Mouse (Mus musculus) C2C12 (cell line): ENCODE results near the gene Cercam. TPM values are rescaled to one million over a fixed set of nuclear protein-coding genes. Genes with fewer than 3 reads are reported as not detected.

Experiments
- H3K27me3 ChIP-seq: one replicate; pipeline ENCODE4 v1.6.1; 2011; ENCODE audit not compliant: control insufficient read depth, insufficient read depth, insufficient read length
- H3K36me3 ChIP-seq: one replicate; pipeline ENCODE4 v1.6.1; 2011; ENCODE audit not compliant: control insufficient read depth, insufficient read depth
- H3K4me3 ChIP-seq: one replicate; pipeline ENCODE4 v1.5.1; 2011; ENCODE audit warnings: mild to moderate bottlenecking, control low read depth; ENCODE audit not compliant: poor library complexity, insufficient read depth, severe bottlenecking
- H3K79me2 ChIP-seq: one replicate; pipeline ENCODE4 v1.6.1; 2011; ENCODE audit not compliant: control insufficient read depth, insufficient read depth
- H3K79me3 ChIP-seq: one replicate; pipeline ENCODE4 v1.6.1; 2011; ENCODE audit warnings: low read depth, control low read depth
- H3ac ChIP-seq: one replicate; pipeline ENCODE3; 2011; ENCODE audit warnings: low read depth; ENCODE audit not compliant: control insufficient read depth, insufficient read length
- CEBPB ChIP-seq: IDR thresholded peaks from one replicate; pipeline ENCODE4 v1.6.1; 2011; ENCODE audit warnings: low read depth, mild to moderate bottlenecking, control low read depth, moderate library complexity
- CTCF ChIP-seq: IDR thresholded peaks from one replicate; pipeline ENCODE4 v1.5.1; 2011; ENCODE audit not compliant: control insufficient read depth, insufficient read depth, insufficient read length
- FOSL1 ChIP-seq: IDR thresholded peaks from one replicate; pipeline ENCODE4 v1.8.0; 2011; ENCODE audit warnings: mild to moderate bottlenecking, low read length; ENCODE audit not compliant: poor library complexity, insufficient read depth, severe bottlenecking
- MAX ChIP-seq: IDR thresholded peaks from one replicate; pipeline ENCODE4 v1.6.1; 2011; ENCODE audit warnings: mild to moderate bottlenecking, control low read depth
- MYOD1 ChIP-seq: IDR thresholded peaks from one replicate; pipeline ENCODE4 v1.6.1; 2011; ENCODE audit warnings: low read depth; ENCODE audit not compliant: control insufficient read depth, insufficient read length
- MYOG ChIP-seq: IDR thresholded peaks from one replicate; pipeline ENCODE4 v1.6.1; 2011; ENCODE audit not compliant: control insufficient read depth, insufficient read length; ENCODE audit errors: extremely low read depth
- USF1 ChIP-seq: IDR thresholded peaks from one replicate; pipeline ENCODE4 v1.6.1; 2011; ENCODE audit warnings: low read depth, mild to moderate bottlenecking, control low read depth, moderate library complexity
- polyA plus RNA-seq: library from polyadenylated mRNA; unstranded; fragments of >200 nt; fragmentation: generic; extraction: Trizol; gene quantifications from one replicate; pipeline ENCODE4 v1.2.1, GENCODE M21; 2012; ENCODE audit warnings: missing spikeins

Cercam gene
- polyA plus RNA-seq, 1 experiment: 3.3 TPM

DNA sequence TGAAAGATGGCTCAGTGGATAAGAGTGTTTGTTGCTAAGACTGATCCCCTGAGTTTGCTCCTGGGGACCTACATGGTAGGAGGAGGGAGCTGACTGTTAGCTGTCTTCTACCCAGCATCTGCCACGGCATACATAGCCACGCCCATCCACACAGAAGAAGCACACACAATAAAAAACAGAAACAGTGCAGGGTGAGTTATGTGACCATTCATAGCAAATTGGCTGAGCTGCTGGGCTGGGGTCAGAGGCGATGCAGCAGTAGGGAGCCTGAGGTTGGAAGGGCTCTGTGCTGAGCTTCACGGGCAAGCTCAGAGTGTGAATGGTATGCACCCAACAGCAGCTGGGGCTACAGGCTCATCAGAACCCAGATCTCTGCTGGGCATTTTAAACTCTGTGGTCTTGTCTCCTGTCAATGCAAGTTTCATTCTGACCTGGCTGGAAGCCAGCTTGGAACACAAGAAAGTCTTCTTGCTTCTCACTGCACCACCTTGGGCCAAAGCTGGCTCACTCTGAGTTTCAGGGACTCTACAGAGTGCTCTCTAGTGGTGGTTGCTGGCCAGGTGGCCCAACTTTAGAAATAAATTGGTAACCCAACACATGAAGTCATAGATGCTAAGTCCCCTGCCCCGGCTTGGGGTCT lies 19.0 kb upstream of the Cercam start:
- H3K4me3 ChIP-seq: no peak overlapping the region
- H3K79me3 ChIP-seq: no peaks in the 10 kb centered on the region
- no peaks in the 10 kb centered on the region for H3K79me2 ChIP-seq
- H3ac ChIP-seq: no peak overlapping the region
- no peaks in the 10 kb centered on the region for H3K36me3 ChIP-seq
- no peaks in the 10 kb centered on the region for H3K27me3 ChIP-seq
- no peak for TF ChIP-seq MAX
- TF ChIP-seq MYOG: no peak
- TF ChIP-seq USF1: no peak
- TF ChIP-seq CEBPB: no peak
- TF ChIP-seq MYOD1: no peak
- no peak for TF ChIP-seq CTCF
- TF ChIP-seq FOSL1: no peak

DNA sequence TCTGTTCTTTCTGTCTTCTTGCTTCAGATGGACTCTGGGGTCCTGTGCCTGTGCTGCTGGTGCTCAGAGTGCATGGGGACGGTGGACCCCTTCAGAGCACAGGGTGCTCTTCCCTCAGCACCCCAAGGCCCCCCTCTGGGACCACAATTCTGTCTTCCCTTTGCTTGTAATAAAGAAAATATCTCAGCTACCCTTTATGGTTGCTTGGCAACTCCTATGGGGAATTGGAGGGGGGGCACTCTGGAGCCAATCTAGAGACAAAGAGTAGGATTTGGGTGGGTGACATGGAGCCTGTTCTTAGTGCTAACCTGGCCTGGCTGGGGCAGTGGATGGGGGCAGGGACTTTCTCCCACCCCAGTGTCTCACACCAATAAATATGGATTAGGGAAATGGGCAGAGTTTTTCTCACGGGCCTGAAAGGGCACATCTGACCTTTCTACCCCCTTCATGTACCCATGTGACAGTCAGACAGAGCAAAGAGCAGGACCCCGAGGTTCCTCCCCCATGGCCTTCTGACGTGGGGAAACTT lies 15.9 kb upstream of the Cercam start:
- Histone ChIP-seq H3K36me3 (no peaks in the 10 kb centered on the region), H3ac (no peak overlapping the region), H3K27me3 (no peaks in the 10 kb centered on the region), H3K79me2 (no peaks in the 10 kb centered on the region), H3K4me3 (no peak overlapping the region), H3K79me3 (no peaks in the 10 kb centered on the region)
- no peak for TF ChIP-seq MYOD1

DNA sequence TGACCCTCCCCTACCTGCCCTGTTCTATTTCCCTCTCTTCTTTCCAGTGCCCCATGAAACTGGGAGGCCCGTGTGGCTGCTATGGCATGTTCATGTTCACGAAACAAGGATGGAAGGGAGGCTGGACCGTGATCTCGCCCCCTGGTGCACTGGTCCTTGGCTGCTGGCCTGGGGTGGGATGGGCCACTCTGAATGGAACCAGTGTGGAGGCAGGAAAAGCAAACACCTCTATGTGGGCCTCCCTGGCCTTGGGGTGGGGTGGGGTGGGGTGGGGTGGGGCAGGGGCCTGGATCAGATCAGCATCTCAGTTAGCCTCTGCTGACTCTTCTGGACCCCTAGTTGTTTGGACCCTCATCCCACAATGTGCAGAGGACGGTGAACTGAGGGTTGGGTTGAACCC lies 15.2 kb upstream of the Cercam start:
- Histone ChIP-seq H3K27me3 (no peaks in the 10 kb centered on the region), H3ac (no peak overlapping the region), H3K36me3 (no peaks in the 10 kb centered on the region), H3K79me3 (no peaks in the 10 kb centered on the region), H3K79me2 (no peaks in the 10 kb centered on the region), H3K4me3 (no peak overlapping the region)
- TF ChIP-seq CTCF: no peak
- no peak for TF ChIP-seq FOSL1
- no peak for TF ChIP-seq USF1
- no peak for TF ChIP-seq MAX
- TF ChIP-seq MYOG: no peak
- no peak for TF ChIP-seq CEBPB
- TF ChIP-seq MYOD1: no peak

DNA sequence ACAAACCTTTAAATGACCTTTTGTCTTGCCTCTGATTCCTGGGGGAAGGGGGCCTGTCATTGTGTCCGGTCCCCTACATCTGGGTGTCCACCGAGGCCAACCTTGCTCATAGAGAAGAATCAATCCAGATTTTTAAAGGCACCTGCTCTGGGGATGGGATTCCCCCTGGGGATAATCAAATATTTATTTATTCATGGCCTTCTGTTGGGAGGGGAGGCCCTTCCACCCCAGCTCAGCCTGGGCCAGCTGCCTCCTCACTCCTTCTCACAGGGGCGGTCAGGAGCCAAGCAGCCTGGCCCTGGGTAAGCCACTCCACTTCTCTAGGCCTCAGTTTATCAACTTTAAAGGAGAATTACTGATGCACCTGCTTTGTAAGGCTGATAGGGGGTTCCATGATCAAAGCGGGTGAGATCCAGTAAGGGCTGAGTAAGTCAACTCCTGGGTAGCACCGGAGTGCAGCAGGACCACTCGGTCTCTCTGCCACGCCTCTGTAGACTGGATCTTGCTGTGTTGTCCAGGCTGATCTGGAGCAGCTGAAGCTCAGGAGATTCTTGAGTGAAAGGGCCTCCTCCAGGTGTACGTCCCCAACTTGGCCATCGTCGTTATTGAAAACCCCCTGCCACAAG lies 13.3 kb upstream of the Cercam start:
- TF ChIP-seq MAX (no peak), USF1 (no peak), CTCF (no peak)
- H3K79me2 ChIP-seq: no peaks in the 10 kb centered on the region
- H3ac ChIP-seq: no peak overlapping the region
- no peaks in the 10 kb centered on the region for H3K79me3 ChIP-seq
- H3K36me3 ChIP-seq: no peaks in the 10 kb centered on the region
- no peaks in the 10 kb centered on the region for H3K27me3 ChIP-seq
- H3K4me3 ChIP-seq: no peak overlapping the region

DNA sequence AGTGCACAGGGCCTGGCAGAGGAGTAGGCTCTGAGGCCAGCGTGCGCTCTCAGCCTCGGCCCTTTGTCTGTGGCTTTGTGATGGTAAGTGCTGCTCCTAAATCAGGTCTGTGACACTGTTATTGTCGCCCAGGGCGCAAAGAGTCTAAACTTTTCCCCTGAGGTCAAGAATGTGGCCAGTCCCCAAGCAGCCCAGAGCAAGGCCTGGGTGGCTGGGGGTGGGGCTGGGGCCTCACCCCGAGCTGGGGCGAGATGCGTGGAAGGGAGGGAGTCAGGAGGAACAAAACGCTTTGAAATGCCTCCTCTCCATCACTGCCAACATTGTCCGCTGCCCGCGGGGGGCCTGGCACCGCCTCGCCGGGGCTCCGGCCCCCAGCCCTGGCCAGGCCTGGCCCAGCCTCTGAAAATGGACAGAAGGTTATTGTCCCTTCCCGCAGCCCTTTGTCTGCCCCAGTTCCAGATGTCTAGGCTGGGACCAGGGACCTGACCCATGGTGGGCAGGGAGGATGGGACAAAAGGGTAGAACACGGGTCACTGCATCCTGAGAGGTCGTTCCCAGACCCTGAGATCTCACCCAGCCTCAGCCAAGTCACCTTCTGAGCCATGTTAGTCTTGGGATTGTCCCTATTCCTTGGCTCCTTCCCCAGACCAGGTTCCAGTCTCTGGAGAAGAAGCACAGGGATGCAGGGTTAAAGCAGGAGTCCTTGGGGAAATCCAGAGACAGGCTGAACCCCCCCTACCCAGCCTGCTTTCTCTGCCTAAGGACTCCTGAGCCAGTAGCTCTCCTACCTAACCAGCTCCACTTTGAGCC lies 12.3 kb upstream of the Cercam start:
- no peak overlapping the region for H3ac ChIP-seq
- TF ChIP-seq MYOG: no peak
- TF ChIP-seq MYOD1: no peak
- no peak for TF ChIP-seq FOSL1
- no peak for TF ChIP-seq CTCF
- TF ChIP-seq CEBPB: no peak
- no peak for TF ChIP-seq MAX
- no peak for TF ChIP-seq USF1
- H3K4me3 ChIP-seq: no peak overlapping the region
- H3K79me2 ChIP-seq: no peaks in the 10 kb centered on the region
- H3K79me3 ChIP-seq: no peaks in the 10 kb centered on the region
- no peaks in the 10 kb centered on the region for H3K27me3 ChIP-seq
- no peaks in the 10 kb centered on the region for H3K36me3 ChIP-seq

DNA sequence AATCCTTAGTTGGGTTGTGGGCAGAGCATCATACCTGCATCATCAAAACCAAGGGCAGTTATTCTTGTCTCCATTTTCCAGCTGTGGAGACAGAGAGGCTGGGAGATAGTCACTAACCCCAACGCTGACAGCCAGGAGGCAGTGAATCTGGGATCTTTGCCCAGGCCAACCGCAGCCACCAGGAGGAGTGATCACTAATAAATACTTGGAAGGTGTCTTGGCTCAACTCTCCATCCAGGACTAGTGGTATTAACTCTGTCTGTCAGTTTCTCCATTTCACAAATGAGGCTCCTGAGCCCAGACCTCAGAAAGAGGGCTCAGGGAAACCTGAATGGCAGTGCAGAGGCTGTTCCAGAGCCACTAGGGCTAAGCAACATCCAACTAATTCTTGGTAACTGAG lies 11.6 kb upstream of the Cercam start:
- Histone ChIP-seq H3ac (no peak overlapping the region), H3K4me3 (no peak overlapping the region), H3K27me3 (no peaks in the 10 kb centered on the region), H3K36me3 (no peaks in the 10 kb centered on the region), H3K79me2 (no peaks in the 10 kb centered on the region), H3K79me3 (no peaks in the 10 kb centered on the region)
- no peak for TF ChIP-seq MYOD1
- TF ChIP-seq MAX: no peak
- no peak for TF ChIP-seq CTCF
- no peak for TF ChIP-seq CEBPB
